Mouse (Mus musculus) neural tube, embryonic 12.5 days (tissue): ENCODE data around the gene Galnt9. TPM values are rescaled to one million over a fixed set of nuclear protein-coding genes. Genes with fewer than 3 reads are reported as not detected.

Experiments
- ATAC-seq: fragments of 200-750 bp; cut with Nextera tagmentation; 2 replicates; pipeline ENCODE4 v1.8.0; 2017; ENCODE audit warnings: low read depth, mild to moderate bottlenecking, moderate TSS enrichment, moderate library complexity; ENCODE audit not compliant: low FRiP score
- H3K27ac ChIP-seq: fragments of 300-500 bp; sonication (generic); 2 replicates; pipeline ENCODE4 v1.5.1; 2016
- H3K27me3 ChIP-seq: fragments of 300-500 bp; sonication (generic); replicated peaks from 2 replicates; pipeline ENCODE4 v1.6.1; 2016; ENCODE audit warnings: mild to moderate bottlenecking
- H3K36me3 ChIP-seq: fragments of 300-500 bp; sonication (generic); 2 replicates; pipeline ENCODE4 v1.6.1; 2016; ENCODE audit warnings: mild to moderate bottlenecking
- H3K4me1 ChIP-seq: fragments of 300-500 bp; sonication (generic); 2 replicates; pipeline ENCODE4 v1.6.1; 2016
- H3K4me2 ChIP-seq: fragments of 300-500 bp; sonication (generic); replicated peaks from 2 replicates; pipeline ENCODE4 v1.6.1; 2016; ENCODE audit warnings: mild to moderate bottlenecking
- H3K4me3 ChIP-seq: fragments of 300-500 bp; sonication (generic); 2 replicates; pipeline ENCODE4 v1.5.1; 2016
- H3K9ac ChIP-seq: fragments of 300-500 bp; sonication (generic); 2 replicates; pipeline ENCODE4 v1.6.1; 2016; ENCODE audit warnings: mild to moderate bottlenecking
- H3K9me3 ChIP-seq: fragments of 300-500 bp; sonication (generic); 2 replicates; pipeline ENCODE4 v1.6.1; 2016; ENCODE audit warnings: mild to moderate bottlenecking
- WGBS: fragments of 180-500 bp; shearing (Covaris S2); methylation state at CpG from one replicate; pipeline ENCODE4 v1.1.7; 2016; 5-methylcytosine and 5-hydroxymethylcytosine counted together
- polyA plus RNA-seq: library from polyadenylated mRNA; unstranded; fragments of >200 nt; fragmentation: Nextera tagmentation; extraction: Ambion mirVana; gene quantifications from 2 replicates; pipeline ENCODE4 v1.2.1, GENCODE M21; 2016

The Galnt9 gene
- polyA plus RNA-seq, 1 experiment from 2014 or later, result 15.0 TPM

- WGBS, result 78% methylated on average over 6 of the region's 6 CpGs
- Histone ChIP-seq H3K4me3 (no peak overlapping the region), H3K27me3 (peaks cover 33% of the 10 kb centered on the region), H3K9ac (no peak overlapping the region), H3K27ac (no peak overlapping the region), H3K36me3 (no peaks in the 10 kb centered on the region), H3K4me1 (peaks cover 18% of the 10 kb centered on the region), H3K4me2 (no peak overlapping the region), H3K9me3 (no peaks in the 10 kb centered on the region)
- no peak for ATAC-seq
Observed at GRCm38 (mm10) chr5:110541456-110541855, 2.7 kb upstream of the Galnt9 start.

- no peaks in the 10 kb centered on the region for H3K9me3 ChIP-seq
- no peaks in the 10 kb centered on the region for H3K36me3 ChIP-seq
- peaks cover 22% of the 10 kb centered on the region for H3K4me1 ChIP-seq
- H3K27ac ChIP-seq, result no peak overlapping the region
- 3% methylated on average over 24 of the region's 24 CpGs for WGBS
- peak; percentile 43; the same call in 1 of the 2 replicates for ATAC-seq
- peak overlapping the region; percentile 47 for H3K4me3 ChIP-seq
- peak overlapping the region; percentile 66 for H3K9ac ChIP-seq
- H3K4me2 ChIP-seq, result peak overlapping the region; percentile 71
- peaks cover 38% of the 10 kb centered on the region for H3K27me3 ChIP-seq
Observed at GRCm38 (mm10) chr5:110544691-110545069, 525 bp downstream of the Galnt9 start.

- Histone ChIP-seq H3K4me1 (peaks cover 22% of the 10 kb centered on the region), H3K4me3 (peak overlapping the region; percentile 47), H3K27ac (no peak overlapping the region), H3K27me3 (peaks cover 38% of the 10 kb centered on the region), H3K9me3 (no peaks in the 10 kb centered on the region), H3K36me3 (no peaks in the 10 kb centered on the region), H3K9ac (no peak overlapping the region), H3K4me2 (peak overlapping the region; percentile 71)
- WGBS, result 73% methylated on average over 7 of the region's 7 CpGs
- no peak for ATAC-seq
Observed at GRCm38 (mm10) chr5:110545311-110545710, 1.2 kb downstream of the Galnt9 start.

GRCm38 (mm10) chr5:110546136-110546535 lies 2.0 kb downstream of the Galnt9 start:
- 84% methylated on average over 11 of the region's 11 CpGs for WGBS
- Histone ChIP-seq H3K9ac (no peak overlapping the region), H3K9me3 (no peaks in the 10 kb centered on the region), H3K4me3 (no peak overlapping the region), H3K36me3 (no peaks in the 10 kb centered on the region), H3K4me2 (peak overlapping the region; percentile 71), H3K4me1 (peaks cover 22% of the 10 kb centered on the region), H3K27ac (no peak overlapping the region), H3K27me3 (peaks cover 38% of the 10 kb centered on the region)
- no peak for ATAC-seq

GRCm38 (mm10) chr5:110546726-110547406 lies 2.7 kb downstream of the Galnt9 start:
- peaks cover 38% of the 10 kb centered on the region for H3K27me3 ChIP-seq

GRCm38 (mm10) chr5:110548446-110548845 lies 4.3 kb downstream of the Galnt9 start:
- no peak overlapping the region for H3K4me3 ChIP-seq
- no peak overlapping the region for H3K4me2 ChIP-seq
- H3K27ac ChIP-seq, result no peak overlapping the region
- no peak for ATAC-seq
- H3K27me3 ChIP-seq, result peaks cover 32% of the 10 kb centered on the region
- no peak overlapping the region for H3K9ac ChIP-seq
- no peaks in the 10 kb centered on the region for H3K9me3 ChIP-seq
- 45% methylated on average over 7 of the region's 7 CpGs for WGBS
- no peaks in the 10 kb centered on the region for H3K36me3 ChIP-seq
- H3K4me1 ChIP-seq, result peaks cover 22% of the 10 kb centered on the region

More at GRCm38 (mm10) chr5:110546726-110547406, 2.7 kb downstream of the Galnt9 start:
- Histone ChIP-seq H3K4me1 (peaks cover 22% of the 10 kb centered on the region), H3K4me2 (0 out of 2 replicates have a peak overlapping the region, but pooled peaks have one; percentile 19), H3K36me3 (no peaks in the 10 kb centered on the region), H3K27ac (no peak overlapping the region), H3K9me3 (no peaks in the 10 kb centered on the region), H3K9ac (no peak overlapping the region), H3K4me3 (no peak overlapping the region)
- 72% methylated on average over 5 of the region's 5 CpGs for WGBS
- ATAC-seq, result no peak

GRCm38 (mm10) chr5:110550189-110550588 lies 6.0 kb downstream of the Galnt9 start:
- no peak overlapping the region for H3K4me3 ChIP-seq
- no peak overlapping the region for H3K27ac ChIP-seq
- no peaks in the 10 kb centered on the region for H3K9me3 ChIP-seq
- 74% methylated on average over 2 of the region's 2 CpGs for WGBS
- H3K4me2 ChIP-seq, result no peak overlapping the region
- H3K4me1 ChIP-seq, result peaks cover 7% of the 10 kb centered on the region
- H3K36me3 ChIP-seq, result no peaks in the 10 kb centered on the region
- H3K27me3 ChIP-seq, result peaks cover 15% of the 10 kb centered on the region
- no peak overlapping the region for H3K9ac ChIP-seq
- no peak for ATAC-seq

GRCm38 (mm10) chr5:110550841-110551240 lies 6.7 kb downstream of the Galnt9 start:
- 31% methylated on average over 4 of the region's 4 CpGs for WGBS

GRCm38 (mm10) chr5:110552005-110552404 lies 7.8 kb downstream of the Galnt9 start:
- no peak overlapping the region for H3K4me3 ChIP-seq
- no peak overlapping the region for H3K4me2 ChIP-seq
- peaks cover 3% of the 10 kb centered on the region; the same call in 1 of the 2 replicates for H3K4me1 ChIP-seq
- no peak overlapping the region for H3K9ac ChIP-seq
- H3K36me3 ChIP-seq, result no peaks in the 10 kb centered on the region
- no peaks in the 10 kb centered on the region for H3K9me3 ChIP-seq
- ATAC-seq, result no peak
- no peak overlapping the region for H3K27ac ChIP-seq
- WGBS, result 78% methylated on average over 3 of the region's 3 CpGs
- H3K27me3 ChIP-seq, result 0 out of 2 replicates have a peak, but pooled peaks cover 1% of the 10 kb centered on the region

More at GRCm38 (mm10) chr5:110550841-110551240, 6.7 kb downstream of the Galnt9 start:
- H3K36me3 ChIP-seq, result no peaks in the 10 kb centered on the region
- no peak overlapping the region for H3K9ac ChIP-seq
- H3K27me3 ChIP-seq, result peaks cover 8% of the 10 kb centered on the region
- peaks cover 3% of the 10 kb centered on the region; the same call in 1 of the 2 replicates for H3K4me1 ChIP-seq
- no peak overlapping the region for H3K4me3 ChIP-seq
- no peak for ATAC-seq
- no peaks in the 10 kb centered on the region for H3K9me3 ChIP-seq
- no peak overlapping the region for H3K27ac ChIP-seq
- H3K4me2 ChIP-seq, result no peak overlapping the region

- no peaks in the 10 kb centered on the region for H3K36me3 ChIP-seq
- peak; percentile 68; the same call in 1 of the 2 replicates for ATAC-seq
- H3K9ac ChIP-seq, result no peak overlapping the region
- H3K9me3 ChIP-seq, result no peaks in the 10 kb centered on the region
- H3K27me3 ChIP-seq, result no peaks in the 10 kb centered on the region
- 60% methylated on average over 4 of the region's 4 CpGs for WGBS
- no peak overlapping the region for H3K27ac ChIP-seq
- H3K4me2 ChIP-seq, result no peak overlapping the region
- H3K4me3 ChIP-seq, result no peak overlapping the region
- H3K4me1 ChIP-seq, result peaks cover 6% of the 10 kb centered on the region
Observed at GRCm38 (mm10) chr5:110553315-110553714, 9.2 kb downstream of the Galnt9 start.

- Histone ChIP-seq H3K4me1 (peaks cover 6% of the 10 kb centered on the region), H3K9me3 (no peaks in the 10 kb centered on the region), H3K27ac (no peak overlapping the region), H3K4me2 (no peak overlapping the region), H3K9ac (no peak overlapping the region), H3K36me3 (no peaks in the 10 kb centered on the region), H3K27me3 (no peaks in the 10 kb centered on the region), H3K4me3 (no peak overlapping the region)
- WGBS, result 61% methylated on average over 2 of the region's 2 CpGs
- no peak for ATAC-seq
Observed at GRCm38 (mm10) chr5:110555198-110555597, 11.0 kb downstream of the Galnt9 start.

- Histone ChIP-seq H3K27ac (no peak overlapping the region), H3K4me1 (peaks cover 6% of the 10 kb centered on the region; the same call in 1 of the 2 replicates), H3K4me2 (no peak overlapping the region), H3K36me3 (no peaks in the 10 kb centered on the region), H3K9me3 (no peaks in the 10 kb centered on the region), H3K27me3 (no peaks in the 10 kb centered on the region), H3K4me3 (no peak overlapping the region), H3K9ac (no peak overlapping the region)
- WGBS, result 10% methylated on average over 8 of the region's 8 CpGs
- no peak for ATAC-seq
Observed at GRCm38 (mm10) chr5:110558368-110558767, 14.2 kb downstream of the Galnt9 start.

- Histone ChIP-seq H3K9me3 (no peaks in the 10 kb centered on the region), H3K27ac (no peak overlapping the region), H3K36me3 (no peaks in the 10 kb centered on the region), H3K4me3 (no peak overlapping the region), H3K9ac (no peak overlapping the region), H3K4me2 (no peak overlapping the region), H3K27me3 (no peaks in the 10 kb centered on the region), H3K4me1 (peaks cover 6% of the 10 kb centered on the region; the same call in 1 of the 2 replicates)
- WGBS, result 91% methylated on average over 8 of the region's 8 CpGs
- ATAC-seq, result no peak
Observed at GRCm38 (mm10) chr5:110559679-110560078, 15.5 kb downstream of the Galnt9 start.
